Mouse (Mus musculus): Measurements from ENCODE around the gene Mapk1. TPM values are rescaled to one million over a fixed set of nuclear protein-coding genes. Genes with fewer than 3 reads are reported as not detected.

Gene Mapk1
- polyA plus RNA-seq, 1 experiment: 66.7 TPM

GRCm38 (mm10) chr16:17010036-17010435 lies 26.9 kb downstream of the Mapk1 start:
- no peak overlapping the region for H3K4me3 ChIP-seq
- no peaks in the 10 kb centered on the region for H3K27me3 ChIP-seq (ENCODE audit: control insufficient read depth, insufficient read depth, insufficient read length)
- peaks cover 95% of the 10 kb centered on the region for H3K79me2 ChIP-seq (ENCODE audit: control insufficient read depth, insufficient read depth)
- no peak overlapping the region for H3ac ChIP-seq (ENCODE audit: control insufficient read depth, insufficient read length)
- TF ChIP-seq MYOG (IDR thresholded peaks at IDR 0.05; ENCODE audit: control insufficient read depth in 1 of 3, insufficient read depth in 1 of 3, insufficient read length in 2 of 3, low read depth in 2 of 3): no peak
- no peak for TF ChIP-seq TCF12 (IDR thresholded peaks at IDR 0.05; ENCODE audit: insufficient read depth, poor library complexity, severe bottlenecking)
- TF ChIP-seq CEBPB (IDR thresholded peaks at IDR 0.05; ENCODE audit: insufficient read depth, poor library complexity, severe bottlenecking): no peak
- H3K4me2 ChIP-seq (ENCODE audit: low read depth): no peak overlapping the region
- H3K36me3 ChIP-seq (ENCODE audit: control insufficient read depth, insufficient read depth): no peaks in the 10 kb centered on the region

GRCm38 (mm10) chr16:17012583-17012982 lies 29.4 kb downstream of the Mapk1 start:
- Histone ChIP-seq H3K79me2 (ENCODE audit: control insufficient read depth, insufficient read depth) (peaks cover 89% of the 10 kb centered on the region), H3K4me2 (ENCODE audit: low read depth) (no peak overlapping the region), H3K36me3 (ENCODE audit: control insufficient read depth, insufficient read depth) (peaks cover 11% of the 10 kb centered on the region), H3K4me3 (no peak overlapping the region), H3ac (ENCODE audit: control insufficient read depth, insufficient read length) (no peak overlapping the region), H3K27me3 (ENCODE audit: control insufficient read depth, insufficient read depth, insufficient read length) (no peaks in the 10 kb centered on the region)
- TF ChIP-seq POLR2AphosphoS2 (IDR thresholded peaks at IDR 0.05; ENCODE audit: insufficient read length, low read depth) (no peak), MAX (IDR thresholded peaks at IDR 0.05; ENCODE audit: low read depth) (no peak), SRF (IDR thresholded peaks at IDR 0.05; ENCODE audit: control insufficient read depth, insufficient read length, low read depth) (no peak), USF1 (IDR thresholded peaks at IDR 0.05; ENCODE audit: low read depth) (no peak), CEBPB (IDR thresholded peaks at IDR 0.05; ENCODE audit: insufficient read depth, poor library complexity, severe bottlenecking) (no peak), E2F4 (IDR thresholded peaks at IDR 0.05; ENCODE audit: insufficient read depth) (no peak), TCF3 (IDR thresholded peaks at IDR 0.05; ENCODE audit: insufficient read length, low read depth) (no peak), MYOD1 (IDR thresholded peaks at IDR 0.05; ENCODE audit: control insufficient read depth in 1 of 3, insufficient read length in 2 of 3, low read depth in 2 of 3) (no peak), REST (IDR thresholded peaks at IDR 0.05; ENCODE audit: insufficient read depth, insufficient read length) (no peak), MYOG (IDR thresholded peaks at IDR 0.05; ENCODE audit: control insufficient read depth in 1 of 3, insufficient read depth in 1 of 3, insufficient read length in 2 of 3, low read depth in 2 of 3) (no peak), POLR2A (IDR thresholded peaks at IDR 0.05; ENCODE audit: insufficient read length, low read depth) (no peak), TCF12 (IDR thresholded peaks at IDR 0.05; ENCODE audit: insufficient read depth, poor library complexity, severe bottlenecking) (no peak)

GRCm38 (mm10) chr16:17015111-17015852 lies 32.1 kb downstream of the Mapk1 start:
- H3K36me3 ChIP-seq (ENCODE audit: control insufficient read depth, insufficient read depth): peaks cover 36% of the 10 kb centered on the region
- TF ChIP-seq MYOG (IDR thresholded peaks at IDR 0.05; ENCODE audit: control insufficient read depth in 1 of 3, insufficient read depth in 1 of 3, insufficient read length in 2 of 3, low read depth in 2 of 3) (no peak), REST (IDR thresholded peaks at IDR 0.05; ENCODE audit: insufficient read depth, insufficient read length) (no peak)
- H3K79me2 ChIP-seq (ENCODE audit: control insufficient read depth, insufficient read depth): peaks cover 76% of the 10 kb centered on the region
- no peak overlapping the region for H3K4me2 ChIP-seq (ENCODE audit: low read depth)
- H3ac ChIP-seq (ENCODE audit: control insufficient read depth, insufficient read length): no peak overlapping the region
- no peaks in the 10 kb centered on the region for H3K27me3 ChIP-seq (ENCODE audit: control insufficient read depth, insufficient read depth, insufficient read length)
- H3K4me3 ChIP-seq: no peak overlapping the region

GRCm38 (mm10) chr16:17015853-17016230 lies 32.7 kb downstream of the Mapk1 start:
- Histone ChIP-seq H3K79me2 (ENCODE audit: control insufficient read depth, insufficient read depth) (peaks cover 77% of the 10 kb centered on the region), H3K4me3 (no peak overlapping the region), H3K4me2 (ENCODE audit: low read depth) (no peak overlapping the region), H3K36me3 (ENCODE audit: control insufficient read depth, insufficient read depth) (peaks cover 37% of the 10 kb centered on the region), H3ac (ENCODE audit: control insufficient read depth, insufficient read length) (no peak overlapping the region), H3K27me3 (ENCODE audit: control insufficient read depth, insufficient read depth, insufficient read length) (no peaks in the 10 kb centered on the region)
- TF ChIP-seq E2F4 (IDR thresholded peaks at IDR 0.05; ENCODE audit: insufficient read depth) (no peak), SRF (IDR thresholded peaks at IDR 0.05; ENCODE audit: control insufficient read depth, insufficient read length, low read depth) (no peak), CEBPB (IDR thresholded peaks at IDR 0.05; ENCODE audit: insufficient read depth, poor library complexity, severe bottlenecking) (no peak), MAX (IDR thresholded peaks at IDR 0.05; ENCODE audit: low read depth) (no peak), USF1 (IDR thresholded peaks at IDR 0.05; ENCODE audit: low read depth) (no peak), TCF3 (IDR thresholded peaks at IDR 0.05; ENCODE audit: insufficient read length, low read depth) (no peak), POLR2AphosphoS2 (IDR thresholded peaks at IDR 0.05; ENCODE audit: insufficient read length, low read depth) (no peak), MYOD1 (IDR thresholded peaks at IDR 0.05; ENCODE audit: control insufficient read depth in 1 of 3, insufficient read length in 2 of 3, low read depth in 2 of 3) (no peak), TCF12 (IDR thresholded peaks at IDR 0.05; ENCODE audit: insufficient read depth, poor library complexity, severe bottlenecking) (no peak), POLR2A (IDR thresholded peaks at IDR 0.05; ENCODE audit: insufficient read length, low read depth) (no peak), MYOG (IDR thresholded peaks at IDR 0.05; ENCODE audit: control insufficient read depth in 1 of 3, insufficient read depth in 1 of 3, insufficient read length in 2 of 3, low read depth in 2 of 3) (no peak)

GRCm38 (mm10) chr16:17018071-17018470 lies 34.9 kb downstream of the Mapk1 start:
- Histone ChIP-seq H3K4me3 (no peak overlapping the region), H3K27me3 (ENCODE audit: control insufficient read depth, insufficient read depth, insufficient read length) (no peaks in the 10 kb centered on the region), H3K79me2 (ENCODE audit: control insufficient read depth, insufficient read depth) (peaks cover 64% of the 10 kb centered on the region), H3ac (ENCODE audit: control insufficient read depth, insufficient read length) (no peak overlapping the region), H3K4me2 (ENCODE audit: low read depth) (no peak overlapping the region), H3K36me3 (ENCODE audit: control insufficient read depth, insufficient read depth) (peaks cover 45% of the 10 kb centered on the region)
- TF ChIP-seq POLR2AphosphoS2 (IDR thresholded peaks at IDR 0.05; ENCODE audit: insufficient read length, low read depth): no peak
- TF ChIP-seq MAX (IDR thresholded peaks at IDR 0.05; ENCODE audit: low read depth): no peak
- TF ChIP-seq CEBPB (IDR thresholded peaks at IDR 0.05; ENCODE audit: insufficient read depth, poor library complexity, severe bottlenecking): no peak
- no peak for TF ChIP-seq MYOD1 (IDR thresholded peaks at IDR 0.05; ENCODE audit: control insufficient read depth in 1 of 3, insufficient read length in 2 of 3, low read depth in 2 of 3)
- TF ChIP-seq MYOG (IDR thresholded peaks at IDR 0.05; ENCODE audit: control insufficient read depth in 1 of 3, insufficient read depth in 1 of 3, insufficient read length in 2 of 3, low read depth in 2 of 3): no peak
- no peak for TF ChIP-seq USF1 (IDR thresholded peaks at IDR 0.05; ENCODE audit: low read depth)
- no peak for TF ChIP-seq TCF3 (IDR thresholded peaks at IDR 0.05; ENCODE audit: insufficient read length, low read depth)
- no peak for TF ChIP-seq SRF (IDR thresholded peaks at IDR 0.05; ENCODE audit: control insufficient read depth, insufficient read length, low read depth)
- TF ChIP-seq POLR2A (IDR thresholded peaks at IDR 0.05; ENCODE audit: insufficient read length, low read depth): no peak
- no peak for TF ChIP-seq E2F4 (IDR thresholded peaks at IDR 0.05; ENCODE audit: insufficient read depth)
- TF ChIP-seq TCF12 (IDR thresholded peaks at IDR 0.05; ENCODE audit: insufficient read depth, poor library complexity, severe bottlenecking): no peak

Data from myocyte (in vitro differentiated cells).